Mouse (Mus musculus): ENCODE data around the gene Zcchc14. TPM values are rescaled to one million over a fixed set of nuclear protein-coding genes. Genes with fewer than 3 reads are reported as not detected.

The Zcchc14 gene
- polyA plus RNA-seq, 1 experiment from 2014 or later: 10.9 TPM

- 79% methylated on average over 14 of the region's 14 CpGs for WGBS
- H3K27me3 ChIP-seq (ENCODE audit: insufficient read depth, poor library complexity, severe bottlenecking): peaks cover 8% of the 10 kb centered on the region; the same call in 1 of the 2 replicates
- H3K27ac ChIP-seq: no peak overlapping the region
- no peak overlapping the region for H3K4me3 ChIP-seq
- peaks cover 43% of the 10 kb centered on the region for H3K4me1 ChIP-seq
- no peak for DNase-seq (ENCODE audit: low spot score)
- H3K36me3 ChIP-seq: peaks cover 5% of the 10 kb centered on the region; the same call in 1 of the 2 replicates
- H3K9me3 ChIP-seq: no peaks in the 10 kb centered on the region
These were observed 2.3 kb upstream of the Zcchc14 start for GRCm38 (mm10) chr8:121654966-121655494.

GRCm38 (mm10) chr8:121654131-121654530 is 1.4 kb upstream of the Zcchc14 start:
- DNase-seq (ENCODE audit: low spot score): no peak
- no peaks in the 10 kb centered on the region for H3K9me3 ChIP-seq
- H3K4me3 ChIP-seq: peak overlapping the region; percentile 88
- 85% methylated on average over 4 of the region's 4 CpGs for WGBS
- H3K27me3 ChIP-seq (ENCODE audit: insufficient read depth, poor library complexity, severe bottlenecking): peaks cover 8% of the 10 kb centered on the region; the same call in 1 of the 2 replicates
- H3K4me1 ChIP-seq: peaks cover 50% of the 10 kb centered on the region
- peaks cover 6% of the 10 kb centered on the region; the same call in 1 of the 2 replicates for H3K36me3 ChIP-seq
- no peak overlapping the region for H3K27ac ChIP-seq

GRCm38 (mm10) chr8:121653340-121654019 is 779 bp upstream of the Zcchc14 start:
- peak overlapping the region; percentile 88 for H3K4me3 ChIP-seq
- 2% methylated on average over 31 of the region's 31 CpGs for WGBS
- no peaks in the 10 kb centered on the region for H3K9me3 ChIP-seq
- peaks cover 6% of the 10 kb centered on the region; the same call in 1 of the 2 replicates for H3K36me3 ChIP-seq
- no peak for DNase-seq (ENCODE audit: low spot score)
- peaks cover 8% of the 10 kb centered on the region; the same call in 1 of the 2 replicates for H3K27me3 ChIP-seq (ENCODE audit: insufficient read depth, poor library complexity, severe bottlenecking)
- peaks cover 52% of the 10 kb centered on the region for H3K4me1 ChIP-seq
- H3K27ac ChIP-seq: peak overlapping the region; percentile 94

GRCm38 (mm10) chr8:121651874-121652361 is 783 bp downstream of the Zcchc14 start:
- H3K4me1 ChIP-seq: peaks cover 65% of the 10 kb centered on the region
- H3K27me3 ChIP-seq (ENCODE audit: insufficient read depth, poor library complexity, severe bottlenecking): peaks cover 8% of the 10 kb centered on the region; the same call in 1 of the 2 replicates
- DNase-seq (ENCODE audit: low spot score): peak; percentile 83
- H3K27ac ChIP-seq: peak overlapping the region; percentile 81
- H3K36me3 ChIP-seq: peaks cover 6% of the 10 kb centered on the region; the same call in 1 of the 2 replicates
- H3K9me3 ChIP-seq: no peaks in the 10 kb centered on the region
- 9% methylated on average over 56 of the region's 56 CpGs for WGBS
- peak overlapping the region; percentile 87 for H3K4me3 ChIP-seq

GRCm38 (mm10) chr8:121651308-121651873 is 1.3 kb downstream of the Zcchc14 start:
- H3K36me3 ChIP-seq: peaks cover 6% of the 10 kb centered on the region; the same call in 1 of the 2 replicates
- no peak for DNase-seq (ENCODE audit: low spot score)
- H3K4me3 ChIP-seq: peak overlapping the region; percentile 87
- H3K27me3 ChIP-seq (ENCODE audit: insufficient read depth, poor library complexity, severe bottlenecking): peaks cover 8% of the 10 kb centered on the region; the same call in 1 of the 2 replicates
- no peaks in the 10 kb centered on the region for H3K9me3 ChIP-seq
- WGBS: 17% methylated on average over 47 of the region's 47 CpGs
- peak overlapping the region; percentile 81 for H3K27ac ChIP-seq
- H3K4me1 ChIP-seq: peaks cover 65% of the 10 kb centered on the region

GRCm38 (mm10) chr8:121650389-121651307 is 2.1 kb downstream of the Zcchc14 start:
- no peak overlapping the region for H3K27ac ChIP-seq

GRCm38 (mm10) chr8:121649904-121650303 is 2.8 kb downstream of the Zcchc14 start:
- peaks cover 6% of the 10 kb centered on the region; the same call in 1 of the 2 replicates for H3K36me3 ChIP-seq
- peak overlapping the region; percentile 87 for H3K4me3 ChIP-seq
- no peak for DNase-seq (ENCODE audit: low spot score)
- no peak overlapping the region for H3K27ac ChIP-seq
- H3K27me3 ChIP-seq (ENCODE audit: insufficient read depth, poor library complexity, severe bottlenecking): peaks cover 1% of the 10 kb centered on the region; the same call in 1 of the 2 replicates
- 77% methylated on average over 10 of the region's 10 CpGs for WGBS
- H3K4me1 ChIP-seq: peaks cover 65% of the 10 kb centered on the region
- no peaks in the 10 kb centered on the region for H3K9me3 ChIP-seq

More at GRCm38 (mm10) chr8:121650389-121651307, 2.1 kb downstream of the Zcchc14 start:
- no peak for DNase-seq (ENCODE audit: low spot score)
- WGBS: 69% methylated on average over 20 of the region's 20 CpGs
- peaks cover 8% of the 10 kb centered on the region; the same call in 1 of the 2 replicates for H3K27me3 ChIP-seq (ENCODE audit: insufficient read depth, poor library complexity, severe bottlenecking)
- H3K9me3 ChIP-seq: no peaks in the 10 kb centered on the region
- H3K36me3 ChIP-seq: peaks cover 6% of the 10 kb centered on the region; the same call in 1 of the 2 replicates
- H3K4me3 ChIP-seq: peak overlapping the region; percentile 87
- peaks cover 65% of the 10 kb centered on the region for H3K4me1 ChIP-seq

GRCm38 (mm10) chr8:121649423-121649822 is 3.3 kb downstream of the Zcchc14 start:
- peak overlapping the region; percentile 87; the same call in 1 of the 2 replicates for H3K4me3 ChIP-seq
- no peak for DNase-seq (ENCODE audit: low spot score)
- 82% methylated on average over 5 of the region's 5 CpGs for WGBS
- H3K27me3 ChIP-seq (ENCODE audit: insufficient read depth, poor library complexity, severe bottlenecking): no peaks in the 10 kb centered on the region
- H3K27ac ChIP-seq: no peak overlapping the region
- H3K4me1 ChIP-seq: peaks cover 65% of the 10 kb centered on the region
- no peaks in the 10 kb centered on the region for H3K9me3 ChIP-seq
- H3K36me3 ChIP-seq: peaks cover 6% of the 10 kb centered on the region; the same call in 1 of the 2 replicates

- peaks cover 65% of the 10 kb centered on the region for H3K4me1 ChIP-seq
- H3K27ac ChIP-seq: no peak overlapping the region
- H3K36me3 ChIP-seq: peaks cover 6% of the 10 kb centered on the region; the same call in 1 of the 2 replicates
- H3K27me3 ChIP-seq (ENCODE audit: insufficient read depth, poor library complexity, severe bottlenecking): no peaks in the 10 kb centered on the region
- 76% methylated on average over 16 of the region's 16 CpGs for WGBS
- H3K9me3 ChIP-seq: no peaks in the 10 kb centered on the region
- H3K4me3 ChIP-seq: no peak overlapping the region
- DNase-seq (ENCODE audit: low spot score): no peak
These were observed 4.2 kb downstream of the Zcchc14 start for GRCm38 (mm10) chr8:121648451-121648850.

- 86% methylated on average over 12 of the region's 12 CpGs for WGBS
- H3K9me3 ChIP-seq: no peaks in the 10 kb centered on the region
These were observed 5.0 kb downstream of the Zcchc14 start for GRCm38 (mm10) chr8:121647511-121648215.

GRCm38 (mm10) chr8:121643384-121643783 is 9.3 kb downstream of the Zcchc14 start:
- H3K27ac ChIP-seq: peak overlapping the region; percentile 7; the same call in 1 of the 2 replicates

More at GRCm38 (mm10) chr8:121647511-121648215, 5.0 kb downstream of the Zcchc14 start:
- peaks cover 6% of the 10 kb centered on the region; the same call in 1 of the 2 replicates for H3K36me3 ChIP-seq
- H3K27ac ChIP-seq: no peak overlapping the region
- DNase-seq (ENCODE audit: low spot score): no peak
- H3K4me1 ChIP-seq: peaks cover 70% of the 10 kb centered on the region
- H3K4me3 ChIP-seq: no peak overlapping the region
- H3K27me3 ChIP-seq (ENCODE audit: insufficient read depth, poor library complexity, severe bottlenecking): no peaks in the 10 kb centered on the region

More at GRCm38 (mm10) chr8:121643384-121643783, 9.3 kb downstream of the Zcchc14 start:
- H3K9me3 ChIP-seq: no peaks in the 10 kb centered on the region
- no peak for DNase-seq (ENCODE audit: low spot score)
- 68% methylated on average over 11 of the region's 11 CpGs for WGBS
- no peak overlapping the region for H3K4me3 ChIP-seq
- no peaks in the 10 kb centered on the region for H3K36me3 ChIP-seq
- no peaks in the 10 kb centered on the region for H3K27me3 ChIP-seq (ENCODE audit: insufficient read depth, poor library complexity, severe bottlenecking)
- peaks cover 68% of the 10 kb centered on the region for H3K4me1 ChIP-seq
